Mouse (Mus musculus) hindbrain, embryonic 14.5 days (tissue): ENCODE measurements around the gene Icam1. TPM values are rescaled to one million over a fixed set of nuclear protein-coding genes. Genes with fewer than 3 reads are reported as not detected.

Experiments
- ATAC-seq: fragments of 200-750 bp; cut with Nextera tagmentation; 2 replicates; pipeline ENCODE4 v1.8.0; 2017; ENCODE audit warnings: moderate number of reproducible peaks, mild to moderate bottlenecking, moderate TSS enrichment, moderate library complexity; ENCODE audit not compliant: low FRiP score
- DNase-seq: peaks from one replicate; pipeline ENCODE4 v3.0.0-alpha.2; 2015; ENCODE audit warnings: low spot score
- H3K27ac ChIP-seq: fragments of 300-500 bp; sonication (generic); 2 replicates; pipeline ENCODE4 v1.5.1; 2014; ENCODE audit warnings: mild to moderate bottlenecking, moderate library complexity
- H3K27me3 ChIP-seq: fragments of 300-500 bp; sonication (generic); 2 replicates; pipeline ENCODE4 v1.6.1; 2014; ENCODE audit warnings: mild to moderate bottlenecking, low read length, mixed read lengths; ENCODE audit not compliant: control insufficient read depth, insufficient read depth
- H3K36me3 ChIP-seq: fragments of 300-500 bp; sonication (generic); replicated peaks from 2 replicates; pipeline ENCODE4 v1.6.1; 2014; ENCODE audit not compliant: control insufficient read depth, insufficient read depth
- H3K4me1 ChIP-seq: fragments of 300-500 bp; sonication (generic); replicated peaks from 2 replicates; pipeline ENCODE4 v1.6.1; 2014; ENCODE audit warnings: antibody characterized with exemption, low read length, mixed read lengths; ENCODE audit not compliant: control insufficient read depth, insufficient read depth
- H3K4me2 ChIP-seq: fragments of 300-500 bp; sonication (generic); replicated peaks from 2 replicates; pipeline ENCODE4 v1.6.1; 2014; ENCODE audit warnings: mild to moderate bottlenecking, moderate library complexity
- H3K4me3 ChIP-seq: fragments of 300-500 bp; sonication (generic); replicated peaks from 2 replicates; pipeline ENCODE4 v1.5.1; 2014; ENCODE audit warnings: mild to moderate bottlenecking, low read length
- H3K9ac ChIP-seq: fragments of 300-500 bp; sonication (generic); 2 replicates; pipeline ENCODE4 v1.6.1; 2014
- H3K9me3 ChIP-seq: fragments of 300-500 bp; sonication (generic); 2 replicates; pipeline ENCODE4 v1.6.1; 2016; ENCODE audit warnings: low read length; ENCODE audit not compliant: control insufficient read depth
- WGBS: fragments of 180-500 bp; shearing (Covaris S2); extraction: QIAGEN DNeasy Blood & Tissue Kit; methylation state at CpG from one replicate; pipeline ENCODE4 v1.1.7; 2014; 5-methylcytosine and 5-hydroxymethylcytosine counted together
- polyA plus RNA-seq: library from polyadenylated mRNA; unstranded; fragments of >200 nt; fragmentation: Nextera tagmentation; extraction: Ambion mirVana; gene quantifications from 2 replicates; pipeline ENCODE4 v1.2.1, GENCODE M21; 2014

Icam1 gene
- polyA plus RNA-seq, 1 experiment from 2014 or later = 3.6 TPM

- Histone ChIP-seq H3K27ac (no peak overlapping the region), H3K4me2 (peak overlapping the region; percentile 39), H3K4me3 (peak overlapping the region; percentile 18), H3K4me1 (no peaks in the 10 kb centered on the region), H3K36me3 (no peaks in the 10 kb centered on the region), H3K9ac (no peak overlapping the region), H3K27me3 (peaks cover 55% of the 10 kb centered on the region), H3K9me3 (no peaks in the 10 kb centered on the region)
- ATAC-seq (no peak), DNase-seq (no peak)
- WGBS = 2% methylated on average over 27 of the region's 29 CpGs
Measured at GRCm38 (mm10) chr9:21014691-21015570, 854 bp upstream of the Icam1 start.

GRCm38 (mm10) chr9:21016331-21017176, 769 bp downstream of the Icam1 start:
- DNase-seq (no peak), ATAC-seq (no peak)
- Histone ChIP-seq H3K9ac (no peak overlapping the region), H3K27me3 (peaks cover 55% of the 10 kb centered on the region), H3K27ac (no peak overlapping the region), H3K9me3 (no peaks in the 10 kb centered on the region), H3K4me2 (peak overlapping the region; percentile 39; the same call in 1 of the 2 replicates), H3K36me3 (no peaks in the 10 kb centered on the region), H3K4me3 (peak overlapping the region; percentile 18; the same call in 1 of the 2 replicates), H3K4me1 (no peaks in the 10 kb centered on the region)
- 7% methylated on average over 17 of the region's 17 CpGs for WGBS

GRCm38 (mm10) chr9:21017177-21017575, 1.4 kb downstream of the Icam1 start:
- H3K27me3 ChIP-seq = peaks cover 57% of the 10 kb centered on the region
- H3K9ac ChIP-seq = no peak overlapping the region
- DNase-seq = no peak
- H3K27ac ChIP-seq = no peak overlapping the region
- WGBS = 44% methylated on average over 4 of the region's 4 CpGs
- H3K4me3 ChIP-seq = no peak overlapping the region
- no peaks in the 10 kb centered on the region for H3K9me3 ChIP-seq
- no peaks in the 10 kb centered on the region for H3K4me1 ChIP-seq
- no peak overlapping the region for H3K4me2 ChIP-seq
- ATAC-seq = no peak
- no peaks in the 10 kb centered on the region for H3K36me3 ChIP-seq

GRCm38 (mm10) chr9:21018600-21018999, 2.8 kb downstream of the Icam1 start:
- no peak overlapping the region for H3K27ac ChIP-seq
- DNase-seq (no peak), ATAC-seq (no peak)
- no peaks in the 10 kb centered on the region for H3K4me1 ChIP-seq
- 85% methylated on average over 2 of the region's 2 CpGs for WGBS
- H3K4me2 ChIP-seq = no peak overlapping the region
- no peaks in the 10 kb centered on the region for H3K9me3 ChIP-seq
- H3K36me3 ChIP-seq = no peaks in the 10 kb centered on the region
- H3K4me3 ChIP-seq = no peak overlapping the region
- peaks cover 54% of the 10 kb centered on the region for H3K27me3 ChIP-seq
- no peak overlapping the region for H3K9ac ChIP-seq

GRCm38 (mm10) chr9:21021363-21021762, 5.6 kb downstream of the Icam1 start:
- no peak for ATAC-seq
- no peak for DNase-seq
- WGBS = 76% methylated on average over 3 of the region's 3 CpGs
- H3K27ac ChIP-seq = no peak overlapping the region
- H3K9me3 ChIP-seq = no peaks in the 10 kb centered on the region
- no peaks in the 10 kb centered on the region for H3K4me1 ChIP-seq
- H3K4me2 ChIP-seq = no peak overlapping the region
- H3K9ac ChIP-seq = no peak overlapping the region
- H3K36me3 ChIP-seq = no peaks in the 10 kb centered on the region
- H3K27me3 ChIP-seq = peaks cover 30% of the 10 kb centered on the region
- no peak overlapping the region for H3K4me3 ChIP-seq

- no peak overlapping the region for H3K27ac ChIP-seq
- no peaks in the 10 kb centered on the region for H3K4me1 ChIP-seq
- no peak overlapping the region for H3K4me2 ChIP-seq
- no peak overlapping the region for H3K9ac ChIP-seq
- no peaks in the 10 kb centered on the region for H3K36me3 ChIP-seq
- 64% methylated on average over 6 of the region's 6 CpGs for WGBS
- no peak overlapping the region for H3K4me3 ChIP-seq
- no peaks in the 10 kb centered on the region for H3K9me3 ChIP-seq
- H3K27me3 ChIP-seq = peaks cover 28% of the 10 kb centered on the region
- DNase-seq = no peak
- no peak for ATAC-seq
Measured at GRCm38 (mm10) chr9:21022288-21022687, 6.5 kb downstream of the Icam1 start.

GRCm38 (mm10) chr9:21022726-21023125, 6.9 kb downstream of the Icam1 start:
- H3K4me1 ChIP-seq = no peaks in the 10 kb centered on the region
- H3K27me3 ChIP-seq = peaks cover 24% of the 10 kb centered on the region
- H3K27ac ChIP-seq = no peak overlapping the region
- no peak for DNase-seq
- no peak for ATAC-seq
- no peak overlapping the region for H3K4me3 ChIP-seq
- WGBS = 82% methylated on average over 1 of the region's 1 CpGs
- H3K4me2 ChIP-seq = no peak overlapping the region
- H3K36me3 ChIP-seq = no peaks in the 10 kb centered on the region
- no peaks in the 10 kb centered on the region for H3K9me3 ChIP-seq
- no peak overlapping the region for H3K9ac ChIP-seq

GRCm38 (mm10) chr9:21025258-21025810, 9.5 kb downstream of the Icam1 start:
- no peak overlapping the region for H3K4me2 ChIP-seq
- DNase-seq (no peak), ATAC-seq (no peak)
- H3K27ac ChIP-seq = no peak overlapping the region
- no peak overlapping the region for H3K9ac ChIP-seq
- peaks cover 35% of the 10 kb centered on the region for H3K27me3 ChIP-seq
- H3K4me1 ChIP-seq = peaks cover 9% of the 10 kb centered on the region; the same call in 1 of the 2 replicates
- no peak overlapping the region for H3K4me3 ChIP-seq
- WGBS = 70% methylated on average over 19 of the region's 19 CpGs
- H3K9me3 ChIP-seq = no peaks in the 10 kb centered on the region
- H3K36me3 ChIP-seq = no peaks in the 10 kb centered on the region

GRCm38 (mm10) chr9:21026849-21027248, 11.1 kb downstream of the Icam1 start:
- H3K4me2 ChIP-seq = no peak overlapping the region
- no peaks in the 10 kb centered on the region for H3K36me3 ChIP-seq
- no peak overlapping the region for H3K9ac ChIP-seq
- no peak overlapping the region for H3K4me3 ChIP-seq
- 85% methylated on average over 12 of the region's 12 CpGs for WGBS
- no peak overlapping the region for H3K27ac ChIP-seq
- DNase-seq = no peak
- H3K9me3 ChIP-seq = no peaks in the 10 kb centered on the region
- ATAC-seq = no peak
- H3K27me3 ChIP-seq = peaks cover 43% of the 10 kb centered on the region
- H3K4me1 ChIP-seq = peaks cover 12% of the 10 kb centered on the region; the same call in 1 of the 2 replicates
